Mouse (Mus musculus) frontal cortex, postnatal 36 days (tissue): ENCODE data around the gene Crebbp.

Experiments
- DNase-seq, 2 experiments: peaks; one replicate each; pipeline ENCODE4 v3.0.0; 2022; ENCODE audit warnings: low spot score in 2 of 2

Crebbp gene

GRCm38 (mm10) chr16:4052601-4053000 is 161.2 kb downstream of the Crebbp start:
- no peak for DNase-seq

GRCm38 (mm10) chr16:4045524-4045923 is 168.3 kb downstream of the Crebbp start:
- no peak for DNase-seq

DNA sequence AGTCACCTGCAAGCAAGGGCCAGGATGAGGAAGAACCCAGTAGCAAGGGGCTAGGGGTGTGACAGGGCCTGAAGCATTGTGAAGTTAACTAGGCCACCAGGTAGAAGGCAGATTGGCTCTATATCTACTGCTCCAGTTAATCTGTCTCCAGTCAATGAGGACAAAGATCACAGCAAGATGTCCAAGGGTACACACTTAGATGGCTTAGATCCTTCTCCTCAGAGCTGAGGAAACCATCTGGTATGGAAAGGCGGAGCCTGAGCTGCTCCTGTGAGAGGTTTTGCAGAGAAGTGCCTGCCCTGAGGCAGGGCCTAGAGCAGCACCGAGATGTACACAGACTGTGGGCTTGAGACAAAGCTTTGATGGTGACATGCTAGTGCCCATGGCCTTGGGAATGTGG is 169.7 kb downstream of the Crebbp start:
- no peak for DNase-seq

DNA sequence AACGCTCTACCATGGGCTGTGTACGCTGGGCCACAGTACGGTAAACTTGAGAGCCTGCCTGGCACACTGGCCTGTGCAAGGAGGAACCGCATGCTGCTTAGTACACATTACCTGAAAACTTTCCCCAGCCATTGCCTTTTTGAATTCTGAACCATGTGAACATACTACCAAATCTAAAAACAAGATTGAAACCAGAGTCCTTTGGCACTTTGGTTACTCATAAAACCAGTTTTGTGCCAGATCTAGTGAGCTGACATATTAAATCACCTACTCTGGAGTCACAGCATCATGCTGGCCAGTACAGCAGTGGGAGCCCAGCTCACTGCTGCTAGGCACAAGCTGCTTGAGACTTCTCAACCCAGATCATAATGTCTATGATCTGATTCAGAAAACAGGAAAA is 172.2 kb downstream of the Crebbp start:
- no peak for DNase-seq

DNA sequence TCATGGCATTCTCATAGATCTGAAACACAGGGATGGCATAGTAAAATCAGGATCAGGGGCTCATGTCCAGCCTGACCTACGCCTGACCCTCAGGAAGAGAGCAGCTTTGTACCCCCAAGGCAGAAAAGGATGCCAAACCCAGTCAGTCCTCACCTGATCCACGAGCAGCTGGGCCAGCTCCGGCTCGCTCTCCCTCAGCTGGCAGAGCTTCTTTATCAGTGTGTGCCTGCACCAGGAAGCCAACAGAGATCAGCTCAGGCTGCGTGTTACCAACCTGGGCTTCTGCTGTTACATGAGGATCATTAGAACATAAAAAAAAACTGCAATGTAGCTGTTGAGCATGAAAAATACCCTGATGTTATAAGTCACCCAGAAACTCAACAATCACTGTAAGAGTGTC is 173.6 kb downstream of the Crebbp start:
- no peak for DNase-seq

DNA sequence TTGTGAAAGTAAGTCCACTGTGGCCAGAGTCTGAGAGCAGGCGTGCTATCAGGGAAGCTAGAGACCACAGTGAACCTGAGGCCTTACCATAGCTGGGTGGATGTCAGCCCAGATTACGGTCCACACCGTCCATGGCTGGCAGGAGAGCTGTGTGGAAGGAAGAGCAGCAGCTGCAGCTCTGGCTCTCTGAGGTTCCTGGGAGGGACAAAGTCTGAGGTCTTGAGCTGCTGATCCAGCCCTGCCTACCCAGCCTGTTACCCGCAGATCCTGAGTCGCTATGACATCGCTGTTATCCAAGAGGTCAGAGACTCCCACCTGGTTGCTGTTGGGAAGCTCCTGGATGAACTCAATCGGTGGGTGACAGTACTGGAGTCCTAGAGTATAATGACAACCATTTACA is 176.1 kb downstream of the Crebbp start:
- DNase-seq: no peak

GRCm38 (mm10) chr16:4036807-4037206 is 177.0 kb downstream of the Crebbp start, which contains the start of gene Dnase1:
Dnase1 (plus strand) TSS chr16:4036942.
- DNase-seq: no peak

DNA sequence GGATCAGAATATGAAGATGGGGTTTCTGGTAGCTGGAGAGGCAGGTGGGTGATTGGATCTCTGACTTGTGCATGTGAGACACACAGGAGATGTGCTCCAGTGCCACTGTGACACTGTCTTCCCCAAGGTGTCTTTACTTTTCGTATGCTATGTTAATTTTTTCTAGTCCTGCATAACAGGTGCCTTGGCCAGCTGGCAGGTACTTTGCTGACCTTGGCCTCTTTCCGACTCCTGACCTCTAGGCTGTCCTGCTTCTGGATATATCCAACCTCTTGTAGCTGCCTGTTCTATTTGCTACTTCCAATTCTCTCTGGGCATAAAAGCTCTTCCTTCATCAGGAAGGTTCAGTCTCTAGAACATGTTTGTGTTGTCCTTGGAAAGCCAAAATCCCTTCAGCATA is 178.2 kb downstream of the Crebbp start:
- DNase-seq: no peak

DNA sequence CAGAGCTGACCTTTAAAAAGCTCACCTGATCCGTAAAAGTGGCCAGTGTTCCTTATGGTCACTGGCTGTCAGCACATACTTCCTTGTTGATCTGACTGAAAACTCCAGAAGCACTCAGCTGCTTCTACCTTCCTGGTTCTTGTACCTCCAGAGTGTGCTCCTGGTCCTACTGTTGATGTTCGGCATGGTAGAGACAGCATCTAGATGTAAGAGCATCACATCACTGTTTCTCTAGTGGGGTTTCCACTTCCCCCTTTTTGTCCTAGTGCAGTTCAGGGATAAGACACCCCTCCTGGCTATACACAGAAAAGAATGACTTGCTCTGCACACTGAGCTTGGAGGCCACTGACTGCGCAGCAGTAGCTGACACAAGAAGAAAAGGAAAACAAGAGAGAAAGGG is 179.3 kb downstream of the Crebbp start:
- DNase-seq: no peak

GRCm38 (mm10) chr16:4033971-4034370 is 179.8 kb downstream of the Crebbp start:
- no peak for DNase-seq

DNA sequence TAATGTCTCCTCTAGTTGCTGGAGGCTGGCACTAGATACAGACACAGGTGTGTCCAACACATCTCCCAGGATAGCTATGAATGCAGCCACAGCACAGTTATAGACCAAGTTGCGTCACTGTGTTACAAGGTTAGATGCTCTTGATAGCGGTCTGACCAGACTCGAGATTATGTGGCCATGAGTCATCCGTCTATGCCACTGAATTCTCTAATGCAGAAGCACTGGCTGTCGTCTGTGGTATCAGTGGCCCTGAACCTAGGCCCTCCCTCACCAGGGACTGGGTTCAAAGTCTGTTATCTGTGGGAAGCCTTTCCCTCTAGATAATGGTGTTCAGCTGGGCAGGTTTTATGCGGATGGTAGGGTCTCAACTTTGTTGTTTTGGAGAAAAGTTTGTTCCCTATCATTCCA is 181.5 kb downstream of the Crebbp start:
- no peak for DNase-seq

DNA sequence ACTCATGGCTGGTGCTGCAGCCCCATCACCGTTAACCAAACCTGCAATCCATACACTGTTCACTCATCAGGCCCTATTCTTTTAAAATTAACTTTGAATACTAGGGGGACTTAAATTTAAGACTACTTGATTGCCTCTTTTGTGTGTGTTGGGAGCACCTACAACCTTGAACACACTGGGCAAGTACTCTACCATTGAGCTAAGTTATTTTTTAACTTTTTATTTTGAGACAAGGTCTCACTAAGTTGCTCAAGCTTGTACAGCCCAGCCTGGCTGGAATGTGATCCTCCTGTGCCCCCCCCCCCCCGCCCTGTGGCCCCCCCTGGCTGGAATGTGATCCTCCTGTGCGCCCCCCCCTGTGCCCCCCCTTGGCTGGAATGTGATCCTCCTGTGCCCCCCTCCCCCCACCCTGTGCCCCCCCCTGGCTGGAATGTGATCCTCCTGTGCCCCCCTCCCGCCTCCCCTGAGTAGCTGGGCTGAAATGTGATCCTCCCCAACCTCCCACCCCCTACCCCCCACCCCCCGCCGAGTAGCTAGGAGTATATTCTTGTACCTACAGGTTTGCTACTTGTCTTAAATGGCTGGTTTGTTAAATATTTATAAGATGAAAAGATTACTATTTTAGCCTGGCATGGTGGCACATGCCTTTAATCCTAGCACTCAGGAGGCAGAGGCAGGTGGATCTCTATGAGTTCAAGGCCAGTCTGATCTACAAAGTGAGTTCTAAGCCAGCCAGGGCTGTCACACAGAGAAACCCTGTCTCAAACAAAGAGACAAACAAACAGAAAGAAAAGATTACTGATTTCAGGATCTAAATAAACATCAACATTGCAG is 182.1 kb downstream of the Crebbp start:
- no peak for DNase-seq
